Mouse (Mus musculus) CH12.LX (cell line): ENCODE data around the gene Gatd1. TPM values are rescaled to one million over a fixed set of nuclear protein-coding genes. Genes with fewer than 3 reads are reported as not detected.

Experiments
- DNase-seq: peaks from one replicate; pipeline ENCODE4 v3.0.0-alpha.2; 2013; ENCODE audit errors: extremely low read depth
- H3K27ac ChIP-seq: 2 replicates; pipeline ENCODE4 v1.5.1; 2012; ENCODE audit warnings: low read depth, mild to moderate bottlenecking, control low read depth, moderate library complexity; ENCODE audit not compliant: insufficient read depth
- H3K27me3 ChIP-seq: replicated peaks from 2 replicates; pipeline ENCODE3; 2012; ENCODE audit warnings: inconsistent platforms
- H3K36me3 ChIP-seq, 2 experiments: replicated peaks in 1 of 2; 2 replicates each; pipeline versions ENCODE3 to v1.6.1; 2012; ENCODE audit warnings: inconsistent platforms in 1 of 2, low read length in 1 of 2, mild to moderate bottlenecking in 1 of 2, mixed read lengths in 1 of 2, moderate library complexity in 1 of 2; ENCODE audit not compliant: control insufficient read depth in 1 of 2, insufficient read depth in 1 of 2
- H3K4me1 ChIP-seq, 2 experiments: 2 replicates each; pipeline ENCODE4 v1.6.1; 2012; ENCODE audit warnings: inconsistent platforms in 1 of 2, moderate library complexity in 1 of 2; ENCODE audit not compliant: insufficient read depth in 2 of 2, control insufficient read depth in 1 of 2
- H3K4me2 ChIP-seq: 2 replicates; pipeline ENCODE4 v1.6.1; 2012; ENCODE audit warnings: low read depth, mild to moderate bottlenecking, control low read depth; ENCODE audit not compliant: poor library complexity, insufficient read depth, severe bottlenecking
- H3K4me3 ChIP-seq, 3 experiments: fragments of 150-350 bp in 1 of 3; sonication (generic) in 1 of 3; replicated peaks in 1 of 3; 2 replicates each; pipeline versions ENCODE3 to v1.5.1; 2011 to 2012; ENCODE audit warnings: low read depth in 2 of 3, low read length in 2 of 3, mild to moderate bottlenecking in 2 of 3, moderate library complexity in 2 of 3, control low read depth in 1 of 3, improper control_type of control experiment in 1 of 3, inconsistent platforms in 1 of 3, mixed read lengths in 1 of 3; ENCODE audit not compliant: poor library complexity in 1 of 3
- H3K79me2 ChIP-seq: replicated peaks from 2 replicates; pipeline ENCODE4 v1.6.1; 2012; ENCODE audit warnings: mild to moderate bottlenecking, moderate library complexity; ENCODE audit not compliant: control insufficient read depth, poor library complexity, insufficient read depth, severe bottlenecking; ENCODE audit errors: extremely low read depth
- H3K9ac ChIP-seq: 2 replicates; pipeline ENCODE4 v1.6.1; 2012; ENCODE audit warnings: low read depth, mild to moderate bottlenecking, control low read depth, moderate library complexity; ENCODE audit not compliant: insufficient read depth
- H3K9me3 ChIP-seq: replicated peaks from 2 replicates; pipeline ENCODE3; 2012; ENCODE audit warnings: low read length, inconsistent platforms, mixed read lengths
- BHLHE40 ChIP-seq: IDR thresholded peaks from 2 replicates; pipeline ENCODE4 v1.6.1; 2011; ENCODE audit warnings: mild to moderate bottlenecking, low read depth, low read length, improper control_type of control experiment
- CHD1 ChIP-seq: IDR thresholded peaks from 2 replicates; pipeline ENCODE4 v1.6.1; 2012; ENCODE audit warnings: low read depth, low read length, improper control_type of control experiment, inconsistent platforms
- E2F4 ChIP-seq: IDR thresholded peaks from 2 replicates; pipeline ENCODE4 v1.6.1; 2011; ENCODE audit warnings: low read depth, low read length, improper control_type of control experiment; ENCODE audit not compliant: insufficient replicate concordance
- ELF1 ChIP-seq: IDR thresholded peaks from 2 replicates; pipeline ENCODE4 v1.6.1; 2014; ENCODE audit warnings: low read depth, mild to moderate bottlenecking, inconsistent platforms, low read length, improper control_type of control experiment
- EP300 ChIP-seq: IDR thresholded peaks from 2 replicates; pipeline ENCODE4 v1.6.1; 2011; ENCODE audit warnings: low read length, improper control_type of control experiment
- GABPA ChIP-seq: IDR thresholded peaks from 2 replicates; pipeline ENCODE4 v1.6.1; 2012; ENCODE audit warnings: low read depth, low read length, improper control_type of control experiment, inconsistent platforms; ENCODE audit not compliant: insufficient replicate concordance
- JUN ChIP-seq: IDR thresholded peaks from 2 replicates; pipeline ENCODE4 v1.6.1; 2011; ENCODE audit warnings: low read depth, mild to moderate bottlenecking, low read length, improper control_type of control experiment, moderate library complexity; ENCODE audit not compliant: insufficient read depth
- JUND ChIP-seq: conservative IDR thresholded peaks from 2 replicates; pipeline ENCODE4 v1.6.1; 2011; ENCODE audit warnings: low read depth, low read length, improper control_type of control experiment
- KAT2A ChIP-seq: IDR thresholded peaks from 2 replicates; pipeline ENCODE4 v1.6.1; 2012; ENCODE audit warnings: low read length, improper control_type of control experiment, inconsistent platforms; ENCODE audit not compliant: insufficient replicate concordance
- MAX ChIP-seq: IDR thresholded peaks from 2 replicates; pipeline ENCODE4 v1.6.1; 2011; ENCODE audit warnings: low read length, improper control_type of control experiment
- MAZ ChIP-seq: IDR thresholded peaks from 2 replicates; pipeline ENCODE4 v1.6.1; 2012; ENCODE audit warnings: low read depth, mild to moderate bottlenecking, inconsistent platforms, low read length, improper control_type of control experiment, moderate library complexity
- NELFE ChIP-seq: IDR thresholded peaks from 2 replicates; pipeline ENCODE4 v1.6.1; 2011; ENCODE audit warnings: low read depth, low read length, improper control_type of control experiment
- NRF1 ChIP-seq: IDR thresholded peaks from 2 replicates; pipeline ENCODE4 v1.6.1; 2014; ENCODE audit warnings: low read depth, mild to moderate bottlenecking, inconsistent platforms, low read length, improper control_type of control experiment, moderate library complexity
- PAX5 ChIP-seq: IDR thresholded peaks from 2 replicates; pipeline ENCODE4 v1.6.1; 2012; ENCODE audit warnings: low read length, inconsistent platforms, mixed read lengths
- POLR2A ChIP-seq: IDR thresholded peaks from 2 replicates; pipeline ENCODE4 v1.6.1; 2011; ENCODE audit warnings: low read depth, mild to moderate bottlenecking, improper control_type of control experiment, low read length
- RAD21 ChIP-seq: IDR thresholded peaks from 2 replicates; pipeline ENCODE4 v1.6.1; 2011; ENCODE audit warnings: low read depth, mild to moderate bottlenecking, low read length, improper control_type of control experiment, moderate library complexity
- RCOR1 ChIP-seq: conservative IDR thresholded peaks from 2 replicates; pipeline ENCODE4 v1.6.1; 2012; ENCODE audit warnings: low read depth, mild to moderate bottlenecking, inconsistent platforms, low read length, improper control_type of control experiment
- SIN3A ChIP-seq: IDR thresholded peaks from 2 replicates; pipeline ENCODE4 v1.6.1; 2012; ENCODE audit warnings: low read length, improper control_type of control experiment, inconsistent platforms
- SMC3 ChIP-seq: IDR thresholded peaks from 2 replicates; pipeline ENCODE4 v1.6.1; 2011; ENCODE audit warnings: low read depth, low read length, improper control_type of control experiment
- TBP ChIP-seq: conservative IDR thresholded peaks from 2 replicates; pipeline ENCODE4 v1.6.1; 2011; ENCODE audit warnings: low read depth, low read length, improper control_type of control experiment
- TCF12 ChIP-seq: IDR thresholded peaks from 2 replicates; pipeline ENCODE4 v1.6.1; 2014; ENCODE audit warnings: low read depth, mild to moderate bottlenecking, inconsistent platforms, low read length, improper control_type of control experiment
- UBTF ChIP-seq: IDR thresholded peaks from 2 replicates; pipeline ENCODE4 v1.6.1; 2012; ENCODE audit warnings: low read depth, mild to moderate bottlenecking, inconsistent platforms, low read length, improper control_type of control experiment, moderate library complexity
- USF2 ChIP-seq: conservative IDR thresholded peaks from 2 replicates; pipeline ENCODE4 v1.6.1; 2011; ENCODE audit warnings: low read depth, low read length, improper control_type of control experiment
- ZKSCAN1 ChIP-seq: IDR thresholded peaks from 2 replicates; pipeline ENCODE4 v1.6.1; 2012; ENCODE audit warnings: low read depth, inconsistent platforms, low read length, improper control_type of control experiment, borderline replicate concordance
- ZMIZ1 ChIP-seq: IDR thresholded peaks from 2 replicates; pipeline ENCODE4 v1.6.1; 2012; ENCODE audit warnings: low read depth, mild to moderate bottlenecking, inconsistent platforms, low read length, improper control_type of control experiment
- ZNF384 ChIP-seq: IDR thresholded peaks from 2 replicates; pipeline ENCODE4 v1.6.1; 2012; ENCODE audit warnings: low read depth, low read length, improper control_type of control experiment, inconsistent platforms
- dilution Hi-C: fragments of 300-500 bp; cut with MboI; formaldehyde crosslinking; loops from 2 replicates; pipeline ENCODE4 v1.14.3; 2020; ENCODE audit warnings: low sequenced_read_pairs; ENCODE audit not compliant: extremely low pct_unique_long_range_greater_than_20kb, extremely low pct_ligation_motif_present
- in situ Hi-C: fragments of 300-500 bp; cut with MboI; formaldehyde crosslinking; loops from 3 replicates; pipeline ENCODE4 v1.14.3; 2019; ENCODE audit warnings: low sequenced_read_pairs, low pct_ligation_motif_present, low pct_unique_long_range_greater_than_20kb, mixed read lengths
- polyA plus RNA-seq: library from polyadenylated mRNA; unstranded; fragments of >175 nt; gene quantifications from 2 replicates; pipeline ENCODE4 v1.2.1, GENCODE M21; 2012; ENCODE audit warnings: low read depth; ENCODE audit not compliant: insufficient read length
- total RNA-seq, 2 experiments: library from RNA; depleted of rRNA; stranded (reverse); fragments of 300-350 nt in 1 of 2; fragments of >200 nt in 1 of 2; gene quantifications; 2 replicates each; pipeline ENCODE4 v1.2.3; 2012 to 2014

The Gatd1 gene
- total and polyA plus RNA-seq, 3 experiments: 21.2 to 31.4 (median 29.6) TPM

DNA sequence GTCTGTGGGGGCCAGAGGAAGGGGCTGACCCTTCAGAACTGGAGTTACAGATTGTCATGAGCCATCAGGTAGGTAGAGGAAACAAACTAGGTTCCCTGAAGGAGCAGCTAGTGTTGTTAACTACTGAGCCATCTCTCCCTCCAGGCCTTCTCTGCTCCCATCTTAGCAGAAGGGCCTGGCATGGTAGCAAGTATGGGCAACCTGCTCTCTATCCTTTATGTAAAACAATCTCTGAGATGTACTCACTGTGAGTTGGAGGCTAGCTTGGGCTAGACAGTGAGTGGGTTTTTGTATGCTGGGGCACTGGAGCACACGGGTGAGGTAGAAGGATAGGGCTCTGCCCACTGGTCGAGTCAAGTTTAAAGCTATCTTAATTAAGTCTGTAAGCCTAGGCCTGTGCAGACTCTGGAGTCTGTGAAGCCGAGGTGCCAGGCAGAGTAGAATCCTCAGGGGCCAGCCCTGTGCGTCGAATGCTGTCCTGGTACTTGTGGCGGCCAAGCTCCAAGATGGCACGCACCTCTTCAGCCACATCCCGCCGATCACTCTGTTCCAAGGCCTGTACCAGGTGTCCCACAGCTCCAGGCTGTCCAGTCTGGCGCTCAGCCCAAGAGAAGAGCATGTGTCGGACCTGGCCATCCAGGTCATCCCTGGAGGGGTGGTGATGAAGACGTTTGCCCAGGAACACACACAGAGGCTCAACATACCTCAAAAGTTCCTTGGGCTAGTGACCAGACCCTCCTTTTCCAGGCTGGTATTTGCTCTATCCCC is 24.4 kb upstream of the Gatd1 start:
- no peak overlapping the region for H3K9ac ChIP-seq
- dilution Hi-C loops (no loop called here), in situ Hi-C loops (no loop called here)
- peaks cover 32 to 64% of the 10 kb centered on the region in 2 experiments for H3K4me1 ChIP-seq
- H3K36me3 ChIP-seq: peaks cover 50 to 60% of the 10 kb centered on the region in 2 experiments
- no peaks in the 10 kb centered on the region for H3K27me3 ChIP-seq
- H3K79me2 ChIP-seq: peaks cover 21% of the 10 kb centered on the region
- H3K9me3 ChIP-seq: no peaks in the 10 kb centered on the region
- no peak for TF ChIP-seq KAT2A
- TF ChIP-seq ZNF384: no peak
- no peak for TF ChIP-seq RCOR1
- TF ChIP-seq NRF1: no peak
- no peak for TF ChIP-seq ZKSCAN1
- TF ChIP-seq MAX: no peak
- no peak for TF ChIP-seq CHD1
- TF ChIP-seq NELFE: no peak
- DNase-seq: no peak
- no peak overlapping the region for H3K4me3 ChIP-seq
- no peak overlapping the region for H3K4me2 ChIP-seq
- H3K27ac ChIP-seq: 0 out of 2 replicates have a peak overlapping the region, but pooled peaks have one; percentile 3

DNA sequence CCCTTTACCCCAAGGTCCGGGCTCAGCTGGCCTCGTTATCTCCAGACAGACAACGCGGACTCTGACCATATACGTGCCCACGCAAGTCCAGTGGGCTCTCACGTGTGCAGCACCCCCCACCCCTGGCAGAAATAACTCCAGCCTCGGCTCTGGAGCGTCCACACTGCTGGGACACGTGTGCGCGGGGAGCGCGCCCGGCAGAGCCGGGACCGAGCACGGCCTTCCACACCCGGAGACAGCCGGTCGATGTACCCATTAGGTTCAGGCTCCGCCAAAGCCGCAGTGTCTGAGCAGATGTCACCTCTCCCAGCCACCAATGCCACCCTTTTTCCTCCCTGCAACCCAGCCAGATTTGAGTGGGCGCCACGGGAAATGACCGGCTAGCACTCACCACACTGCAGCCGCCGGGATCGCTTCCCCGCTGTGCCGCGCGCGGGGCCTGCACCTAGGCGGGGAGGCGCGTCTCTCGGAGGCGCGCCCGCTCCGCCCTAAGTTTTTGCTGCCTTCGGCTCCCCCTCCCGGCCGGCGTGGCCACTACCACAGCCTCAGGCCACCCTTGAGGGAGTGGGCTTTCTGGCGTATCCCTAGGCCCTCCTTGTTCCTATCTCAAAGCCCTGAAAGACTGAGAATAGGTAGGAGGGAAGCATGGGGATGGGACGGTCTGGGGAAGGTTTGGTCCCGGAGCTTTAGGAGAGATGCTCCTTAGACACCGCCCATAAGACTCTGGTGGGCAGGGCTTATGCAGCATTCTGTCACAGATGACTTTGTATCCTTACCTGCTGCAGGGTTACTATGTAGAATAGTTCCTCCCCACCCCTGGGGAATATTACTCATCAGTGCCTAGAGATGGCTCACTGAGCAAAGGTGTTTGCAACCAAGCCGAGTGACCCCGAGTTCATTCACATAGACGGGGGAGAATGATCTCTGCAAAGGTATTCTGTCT is 23.5 kb upstream of the Gatd1 start, which contains the start of gene Slc25a22:
Gene Slc25a22 (minus strand): TSS at position 715 of the 943 bp plus-strand sequence.
- Histone ChIP-seq H3K27ac (peak within 1 kb of the TSS; percentile 29; the same call in 1 of the 2 replicates), H3K4me3 (peak within 1 kb of the TSS; percentile 70 to 87 (median 75)), H3K4me1 (peaks cover 32 to 58% of the 10 kb centered on the region in 2 experiments), H3K4me2 (peak within 1 kb of the TSS; percentile 92), H3K9me3 (no peaks in the 10 kb centered on the region), H3K36me3 (peaks cover 59 to 66% of the 10 kb centered on the region in 2 experiments), H3K9ac (peak within 1 kb of the TSS; percentile 55), H3K79me2 (peaks cover 16% of the 10 kb centered on the region), H3K27me3 (no peaks in the 10 kb centered on the region)
- dilution Hi-C loops (no loop called here), in situ Hi-C loops (no loop called here)
- peak; percentile 70 for DNase-seq
- TF ChIP-seq UBTF (peak; percentile 52; the same call in 1 of the 2 replicates), TBP (no peak), RAD21 (peak; percentile 41), E2F4 (no peak), BHLHE40 (peak; percentile 64; the same call in 1 of the 2 replicates), RCOR1 (no peak), ZKSCAN1 (no peak), ELF1 (no peak), ZNF384 (no peak), MAX (peak; percentile 86), SIN3A (peak; percentile 76; the same call in 1 of the 2 replicates), PAX5 (no peak), KAT2A (0 out of 2 replicates have a peak, but pooled peaks have one; percentile 35), MAZ (peak; percentile 76; the same call in 1 of the 2 replicates), NRF1 (peak; percentile 37; the same call in 1 of the 2 replicates), SMC3 (peak; percentile 56), JUN (no peak), TCF12 (peak; percentile 52), CHD1 (no peak), USF2 (no peak), ZMIZ1 (peak; percentile 65), EP300 (no peak), POLR2A (peak; percentile 77), JUND (no peak), GABPA (no peak), NELFE (peak; percentile 59)
